Mouse (Mus musculus): ENCODE results near the gene Tada2a.

The Tada2a gene

GRCm38 (mm10) chr11:84061881-84062280 lies 67.5 kb downstream of the Tada2a start:
- no peak for DNase-seq

- no peak for DNase-seq
Measured at GRCm38 (mm10) chr11:84060635-84061034, 68.8 kb downstream of the Tada2a start.

GRCm38 (mm10) chr11:84059784-84060183 lies 69.6 kb downstream of the Tada2a start:
- no peak for DNase-seq

GRCm38 (mm10) chr11:84057418-84057817 lies 72.0 kb downstream of the Tada2a start:
- DNase-seq: no peak

- peak; percentile 27 for DNase-seq
Measured at GRCm38 (mm10) chr11:84053524-84054163, 75.8 kb downstream of the Tada2a start.

GRCm38 (mm10) chr11:84053055-84053454 lies 76.3 kb downstream of the Tada2a start:
- no peak for DNase-seq

- DNase-seq: no peak
Measured at GRCm38 (mm10) chr11:84048411-84048810, 81.0 kb downstream of the Tada2a start.

- no peak for DNase-seq
Measured at GRCm38 (mm10) chr11:84047270-84047669, 82.1 kb downstream of the Tada2a start.

GRCm38 (mm10) chr11:84044988-84045387 lies 84.4 kb downstream of the Tada2a start:
- DNase-seq: no peak

GRCm38 (mm10) chr11:84042808-84043762 lies 86.3 kb downstream of the Tada2a start:
- DNase-seq: no peak

- no peak for DNase-seq
Measured at GRCm38 (mm10) chr11:84040621-84041020, 88.8 kb downstream of the Tada2a start.

GRCm38 (mm10) chr11:84033671-84034070 lies 95.7 kb downstream of the Tada2a start:
- no peak for DNase-seq

GRCm38 (mm10) chr11:84032559-84032958 lies 96.8 kb downstream of the Tada2a start:
- no peak for DNase-seq

GRCm38 (mm10) chr11:84031971-84032370 lies 97.4 kb downstream of the Tada2a start:
- peak; percentile 61 for DNase-seq
